10 mouse cellular contexts compared by ENCODE assay signal in the genomic region with DNA sequence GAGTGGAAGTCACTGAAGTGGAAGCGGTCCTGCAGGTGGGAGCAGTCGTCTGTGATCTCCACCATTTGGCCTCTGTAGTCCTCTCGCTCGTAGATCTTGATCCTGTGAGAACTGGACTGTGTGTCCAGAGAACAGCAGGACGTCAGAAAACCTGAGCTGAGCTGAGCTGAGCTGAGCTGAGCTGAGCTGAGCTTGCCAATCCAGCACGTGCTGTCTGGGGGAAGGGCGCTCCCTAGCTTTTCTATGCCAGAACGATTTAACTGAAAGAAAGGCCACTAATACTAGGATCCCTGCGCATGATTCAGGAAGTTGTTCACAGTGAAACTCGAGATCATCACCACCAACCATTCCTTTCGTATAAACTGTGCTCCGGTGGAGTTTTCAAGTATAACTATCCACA. TPM values are rescaled to one million over a fixed set of nuclear protein-coding genes. Genes with fewer than 3 reads are reported as not detected.
DNase-seq lines count a peak whose midpoint lies in the region; ATAC-seq and TF ChIP-seq lines count a peak whose summit lies in the region.
"Had no signal": no experiment of that assay in that cellular context is flagged by ENCODE, and none has a peak within 500 bp of the region (broad histone marks: within the 10 kb centered on the region; RNA-seq: fewer than 3 reads in every experiment).

No protein-coding gene starts in this region.

- H3K9me3 ChIP-seq in stomach, postnatal 0 days (ENCODE audit: control insufficient read depth, low read length), result no peaks in the 10 kb centered on the region
- H3K9me3 ChIP-seq: liver, embryonic 15.5 days had no signal

- H3K4me2 ChIP-seq in stomach, postnatal 0 days (replicated peaks; ENCODE audit: low read depth), result no peak overlapping the region
- H3K4me2 ChIP-seq: liver, embryonic 15.5 days had no signal

- H3K36me3 ChIP-seq in stomach, postnatal 0 days (ENCODE audit: control insufficient read depth, insufficient read depth, low read length), result no peaks in the 10 kb centered on the region
- H3K36me3 ChIP-seq: liver, embryonic 15.5 days had no signal

- H3K9ac ChIP-seq in stomach, postnatal 0 days (ENCODE audit: low read length), result no peak overlapping the region
- H3K9ac ChIP-seq: liver, embryonic 15.5 days had no signal

- no peak overlapping the region for H3K4me3 ChIP-seq in stomach, postnatal 0 days (ENCODE audit: low read depth, low read length)
- H3K4me3 ChIP-seq: liver, embryonic 15.5 days had no signal

- no peak for ATAC-seq in stomach, postnatal 0 days (ENCODE audit: low FRiP score, low TSS enrichment)

- no peak overlapping the region for H3K27ac ChIP-seq in stomach, postnatal 0 days (replicated peaks)
- H3K27ac ChIP-seq: liver, embryonic 15.5 days had no signal

- no peaks in the 10 kb centered on the region for H3K27me3 ChIP-seq in stomach, postnatal 0 days (ENCODE audit: control insufficient read depth, insufficient read depth, low read length)
- H3K27me3 ChIP-seq: liver, embryonic 15.5 days had no signal

- DNase-seq in heart, postnatal 4 days, result peak; percentile 18
- DNase-seq in heart, adult 9 months (ENCODE audit: low spot score in 2 of 2), result no peak
- DNase-seq in adrenal gland, postnatal 25 days, result peak; percentile 67
- peak; percentile 15 for DNase-seq in gastrocnemius, postnatal 25 days
- DNase-seq in left cerebral cortex, postnatal 10 days (ENCODE audit: extremely low spot score in 1 of 2, low spot score in 2 of 2), result peak; percentile 7 to 39
- DNase-seq in spleen, postnatal 14 days (ENCODE audit: low spot score in 2 of 2), result no peak
- no peak for DNase-seq in stomach, postnatal 0 days (ENCODE audit: low spot score)
- DNase-seq in B cell, adult 2 months, result no peak

- no peak for TF ChIP-seq EP300 in stomach, postnatal 0 days (optimal IDR thresholded peaks at IDR 0.05)

- intact Hi-C loops in left cerebral cortex, postnatal 10 days (cut with DNase I), result loop anchor here (5.0 kb wide), 2 partner anchors 114 to 129 kb away; no protein-coding TSS in a partner anchor

- WGBS in stomach, postnatal 0 days, result 48% methylated on average over 12 of the region's 12 CpGs

- no peaks in the 10 kb centered on the region for H3K4me1 ChIP-seq in stomach, postnatal 0 days (replicated peaks; ENCODE audit: control insufficient read depth, insufficient read depth)
- H3K4me1 ChIP-seq: liver, embryonic 15.5 days had no signal

- TF ChIP-seq CTCF in stomach, postnatal 0 days (IDR thresholded peaks at IDR 0.05; ENCODE audit: low read depth), result no peak

RNA-seq across cellular contexts. Expression of gene Cryge, which starts 2.2 kb away (rescaled TPM):
- total RNA-seq in heart, postnatal 4 days (2021), result not detected
- 0.49 TPM in 1 of 2 replicates, not detected in the other for total RNA-seq in adrenal gland, postnatal 25 days (2021)
- total RNA-seq in gastrocnemius, postnatal 25 days (2021), result not detected
- total RNA-seq in left cerebral cortex, postnatal 10 days (2021), result not detected
- polyA plus RNA-seq in stomach, postnatal 0 days (2015; fragmentation: Nextera tagmentation; extraction: Ambion mirVana), result not detected in 2 replicates
- total RNA-seq: gastrocnemius, postnatal 4 days had no signal
- polyA plus RNA-seq: liver, embryonic 15.5 days had no signal

RNA-seq across cellular contexts. Expression of gene Crygd, which starts 14.5 kb away (rescaled TPM):
- not detected for total RNA-seq in heart, postnatal 4 days (2021)
- total RNA-seq in adrenal gland, postnatal 25 days (2021), result not detected in 2 replicates
- total RNA-seq in gastrocnemius, postnatal 25 days (2021), result not detected
- total RNA-seq in left cerebral cortex, postnatal 10 days (2021), result not detected
- not detected in 2 replicates for polyA plus RNA-seq in stomach, postnatal 0 days (2015; fragmentation: Nextera tagmentation; extraction: Ambion mirVana)
- total RNA-seq: gastrocnemius, postnatal 4 days had no signal
- polyA plus RNA-seq: liver, embryonic 15.5 days had no signal

RNA-seq across cellular contexts. Expression of gene Akr1cl, which starts 16.2 kb away (rescaled TPM):
- total RNA-seq in heart, postnatal 4 days (2021), result under 1 TPM; 0.52 to 0.55 TPM
- total RNA-seq in adrenal gland, postnatal 25 days (2021), result 1,366 and 2,446 TPM in 2 replicates
- not detected for total RNA-seq in gastrocnemius, postnatal 25 days (2021)
- total RNA-seq in left cerebral cortex, postnatal 10 days (2021), result not detected
- 0.17 TPM in 1 of 2 replicates, not detected in the other for polyA plus RNA-seq in stomach, postnatal 0 days (2015; fragmentation: Nextera tagmentation; extraction: Ambion mirVana)
- total RNA-seq: gastrocnemius, postnatal 4 days had no signal

RNA-seq across cellular contexts. Expression of gene Crygc, which starts 24.7 kb away (rescaled TPM):
- total RNA-seq in heart, postnatal 4 days (2021), result not detected
- total RNA-seq in adrenal gland, postnatal 25 days (2021), result not detected in 2 replicates
- total RNA-seq in gastrocnemius, postnatal 25 days (2021), result not detected
- not detected for total RNA-seq in left cerebral cortex, postnatal 10 days (2021)
- not detected in 2 replicates for polyA plus RNA-seq in stomach, postnatal 0 days (2015; fragmentation: Nextera tagmentation; extraction: Ambion mirVana)
- total RNA-seq: gastrocnemius, postnatal 4 days had no signal
- polyA plus RNA-seq: liver, embryonic 15.5 days had no signal

RNA-seq across cellular contexts. Expression of gene Crygb, which starts 33.3 kb away (rescaled TPM):
- not detected for total RNA-seq in heart, postnatal 4 days (2021)
- total RNA-seq in adrenal gland, postnatal 25 days (2021), result not detected in 2 replicates
- total RNA-seq in gastrocnemius, postnatal 25 days (2021), result not detected
- not detected for total RNA-seq in left cerebral cortex, postnatal 10 days (2021)
- polyA plus RNA-seq in stomach, postnatal 0 days (2015; fragmentation: Nextera tagmentation; extraction: Ambion mirVana), result not detected in 2 replicates
- total RNA-seq: gastrocnemius, postnatal 4 days had no signal
- polyA plus RNA-seq: liver, embryonic 15.5 days had no signal

Comparison
In these comparisons a context has a peak if more than half of its experiments do, and no peak if none do; other contexts are left out.
1. DNase-seq: peak in heart, postnatal 4 days (single experiment), adrenal gland, postnatal 25 days (single experiment), gastrocnemius, postnatal 25 days (single experiment) and left cerebral cortex, postnatal 10 days (2 of 2); none in heart, adult 9 months (0 of 2), spleen, postnatal 14 days (0 of 2), stomach, postnatal 0 days (single experiment) and B cell, adult 2 months (0 of 2).
2. RNA of gene Akr1cl, which starts 16.2 kb away (total RNA-seq): 1,366 to 2,446 TPM in adrenal gland, postnatal 25 days; 0.52 to 0.55 TPM in heart, postnatal 4 days, not detected in left cerebral cortex, postnatal 10 days and not detected in gastrocnemius, postnatal 25 days; every median in the first group is over 100 times any median in the second.